Mouse (Mus musculus): ENCODE measurements at regions not wholly inside any gene's neighbourhood (a gene's known extent, or its start where the extent isn't known, plus 50 kb on each side); places are given as distances from the start of the nearest gene placed in this dataset.

DNA sequence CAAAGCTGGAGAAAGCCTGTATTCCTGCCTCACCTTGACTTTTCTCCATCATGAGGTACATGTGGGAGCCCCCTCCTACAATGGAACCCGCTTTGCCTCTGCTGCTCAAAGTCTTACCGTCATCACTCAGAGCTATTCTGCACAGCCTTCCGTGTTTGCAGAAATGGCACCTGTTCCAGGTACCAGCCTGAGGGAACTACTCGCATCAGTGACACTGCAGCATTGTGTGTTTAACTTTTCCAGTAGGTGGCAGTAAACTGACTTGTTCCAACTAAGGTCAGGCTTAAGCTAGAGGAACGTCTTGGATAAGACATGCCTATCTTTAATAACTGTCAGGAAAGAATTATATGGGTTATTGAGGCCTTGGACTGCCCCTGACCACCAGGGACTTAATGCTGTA is 71.4 kb downstream of the Fam173b start:
- no peak overlapping the region for H3K4me2 ChIP-seq
- no peaks in the 10 kb centered on the region for H3K36me3 ChIP-seq (ENCODE audit: insufficient read depth)
- H3K9ac ChIP-seq: no peak overlapping the region
- ATAC-seq (ENCODE audit: insufficient read depth) (peak; percentile 31; the same call in 1 of the 2 replicates), DNase-seq (peak; percentile 70)
- H3K27ac ChIP-seq (ENCODE audit: low read depth): no peak overlapping the region
- no peak overlapping the region for H3K4me3 ChIP-seq (ENCODE audit: low read depth, low read length)
- H3K4me1 ChIP-seq (ENCODE audit: insufficient read depth): no peaks in the 10 kb centered on the region
- no peaks in the 10 kb centered on the region for H3K27me3 ChIP-seq (ENCODE audit: insufficient read depth, low read length)
- no peaks in the 10 kb centered on the region for H3K9me3 ChIP-seq (ENCODE audit: low read depth, low read length)
- TF ChIP-seq CTCF (IDR thresholded peaks at IDR 0.05; ENCODE audit: low read depth): peak; percentile 59
- 40% methylated on average over 5 of the region's 5 CpGs for WGBS

- TF ChIP-seq CTCF (IDR thresholded peaks at IDR 0.05; ENCODE audit: low read depth): no peak
- Histone ChIP-seq H3K36me3 (ENCODE audit: insufficient read depth) (no peaks in the 10 kb centered on the region), H3K27ac (ENCODE audit: low read depth) (no peak overlapping the region), H3K27me3 (ENCODE audit: insufficient read depth, low read length) (no peaks in the 10 kb centered on the region), H3K4me2 (no peak overlapping the region), H3K9me3 (ENCODE audit: low read depth, low read length) (no peaks in the 10 kb centered on the region), H3K4me3 (ENCODE audit: low read depth, low read length) (no peak overlapping the region), H3K9ac (no peak overlapping the region), H3K4me1 (ENCODE audit: insufficient read depth) (no peaks in the 10 kb centered on the region)
- ATAC-seq (ENCODE audit: insufficient read depth) (peak; percentile 60; the same call in 1 of the 2 replicates), DNase-seq (peak; percentile 60)
- 31% methylated on average over 7 of the region's 7 CpGs for WGBS
Measured at GRCm38 (mm10) chr15:31676771-31677191, 75.1 kb downstream of the Fam173b start.

- 41% methylated on average over 3 of the region's 3 CpGs for WGBS
- TF ChIP-seq CTCF (IDR thresholded peaks at IDR 0.05; ENCODE audit: low read depth): no peak
- no peaks in the 10 kb centered on the region for H3K27me3 ChIP-seq (ENCODE audit: insufficient read depth, low read length)
Measured at GRCm38 (mm10) chr15:31693109-31693508, 91.5 kb downstream of the Fam173b start.

GRCm38 (mm10) chr15:31694877-31695671 is 93.4 kb downstream of the Fam173b start:
- Histone ChIP-seq H3K27ac (ENCODE audit: low read depth) (no peak overlapping the region), H3K9ac (no peak overlapping the region), H3K36me3 (ENCODE audit: insufficient read depth) (no peaks in the 10 kb centered on the region), H3K4me3 (ENCODE audit: low read depth, low read length) (no peak overlapping the region), H3K4me1 (ENCODE audit: insufficient read depth) (no peaks in the 10 kb centered on the region), H3K4me2 (no peak overlapping the region), H3K9me3 (ENCODE audit: low read depth, low read length) (no peaks in the 10 kb centered on the region), H3K27me3 (ENCODE audit: insufficient read depth, low read length) (no peaks in the 10 kb centered on the region)
- no peak for TF ChIP-seq CTCF (IDR thresholded peaks at IDR 0.05; ENCODE audit: low read depth)
- no peak for ATAC-seq (ENCODE audit: insufficient read depth)
- no peak for DNase-seq
- WGBS: 74% methylated on average over 8 of the region's 8 CpGs

More at GRCm38 (mm10) chr15:31693109-31693508, 91.5 kb downstream of the Fam173b start:
- Histone ChIP-seq H3K4me1 (ENCODE audit: insufficient read depth) (no peaks in the 10 kb centered on the region), H3K36me3 (ENCODE audit: insufficient read depth) (no peaks in the 10 kb centered on the region), H3K27ac (ENCODE audit: low read depth) (no peak overlapping the region), H3K9ac (no peak overlapping the region), H3K4me3 (ENCODE audit: low read depth, low read length) (no peak overlapping the region), H3K9me3 (ENCODE audit: low read depth, low read length) (no peaks in the 10 kb centered on the region), H3K4me2 (no peak overlapping the region)
- ATAC-seq (ENCODE audit: insufficient read depth): no peak
- no peak for DNase-seq

GRCm38 (mm10) chr15:31703400-31703799 is 101.7 kb downstream of the Fam173b start:
- H3K9me3 ChIP-seq (ENCODE audit: low read depth, low read length): peaks cover 4% of the 10 kb centered on the region; the same call in 1 of the 2 replicates
- H3K4me3 ChIP-seq (ENCODE audit: low read depth, low read length): no peak overlapping the region
- no peak for DNase-seq
- ATAC-seq (ENCODE audit: insufficient read depth): no peak
- no peak overlapping the region for H3K4me2 ChIP-seq
- 76% methylated on average over 2 of the region's 2 CpGs for WGBS
- H3K36me3 ChIP-seq (ENCODE audit: insufficient read depth): no peaks in the 10 kb centered on the region
- H3K27ac ChIP-seq (ENCODE audit: low read depth): no peak overlapping the region
- H3K27me3 ChIP-seq (ENCODE audit: insufficient read depth, low read length): no peaks in the 10 kb centered on the region
- no peak overlapping the region for H3K9ac ChIP-seq
- no peak for TF ChIP-seq CTCF (IDR thresholded peaks at IDR 0.05; ENCODE audit: low read depth)
- H3K4me1 ChIP-seq (ENCODE audit: insufficient read depth): no peaks in the 10 kb centered on the region

- TF ChIP-seq CTCF (IDR thresholded peaks at IDR 0.05; ENCODE audit: low read depth): no peak
- peaks cover 4% of the 10 kb centered on the region; the same call in 1 of the 2 replicates for H3K9me3 ChIP-seq (ENCODE audit: low read depth, low read length)
- H3K27me3 ChIP-seq (ENCODE audit: insufficient read depth, low read length): no peaks in the 10 kb centered on the region
- no peak overlapping the region for H3K4me2 ChIP-seq
- DNase-seq (no peak), ATAC-seq (ENCODE audit: insufficient read depth) (no peak)
- H3K4me1 ChIP-seq (ENCODE audit: insufficient read depth): no peaks in the 10 kb centered on the region
- H3K27ac ChIP-seq (ENCODE audit: low read depth): no peak overlapping the region
- WGBS: 69% methylated on average over 1 of the region's 1 CpGs
- no peak overlapping the region for H3K9ac ChIP-seq
- no peak overlapping the region for H3K4me3 ChIP-seq (ENCODE audit: low read depth, low read length)
- H3K36me3 ChIP-seq (ENCODE audit: insufficient read depth): no peaks in the 10 kb centered on the region
Measured at GRCm38 (mm10) chr15:31707416-31707815, 105.8 kb downstream of the Fam173b start.

- Histone ChIP-seq H3K4me2 (no peak overlapping the region), H3K9ac (no peak overlapping the region), H3K9me3 (ENCODE audit: low read depth, low read length) (no peaks in the 10 kb centered on the region), H3K27ac (ENCODE audit: low read depth) (no peak overlapping the region), H3K4me1 (ENCODE audit: insufficient read depth) (no peaks in the 10 kb centered on the region), H3K27me3 (ENCODE audit: insufficient read depth, low read length) (no peaks in the 10 kb centered on the region), H3K4me3 (ENCODE audit: low read depth, low read length) (no peak overlapping the region), H3K36me3 (ENCODE audit: insufficient read depth) (no peaks in the 10 kb centered on the region)
- 79% methylated on average over 1 of the region's 1 CpGs for WGBS
- TF ChIP-seq CTCF (IDR thresholded peaks at IDR 0.05; ENCODE audit: low read depth): no peak
- ATAC-seq (ENCODE audit: insufficient read depth) (no peak), DNase-seq (no peak)
Measured at GRCm38 (mm10) chr15:31721019-31721418, 119.4 kb downstream of the Fam173b start.
